Mouse (Mus musculus): ENCODE measurements around the gene Npas1. TPM values are rescaled to one million over a fixed set of nuclear protein-coding genes. Genes with fewer than 3 reads are reported as not detected.

Npas1 gene
- total and polyA plus RNA-seq, 2 experiments from 2014 or later = 9.4 to 9.5 TPM

- peak; percentile 79 for TF ChIP-seq CTCF (IDR thresholded peaks at IDR 0.05)
- DNase-seq (ENCODE audit: low spot score) (peak; percentile 44), ATAC-seq (ENCODE audit: low FRiP score) (no peak; the same call in 1 of the 2 replicates)
- Histone ChIP-seq H3K27ac (ENCODE audit: low read depth, low read length) (no peak overlapping the region), H3K27me3 (ENCODE audit: insufficient read depth, low read length) (no peaks in the 10 kb centered on the region), H3K4me3 (ENCODE audit: low read depth, low read length) (no peak overlapping the region), H3K4me1 (ENCODE audit: insufficient read depth, low read length) (no peaks in the 10 kb centered on the region), H3K36me3 (ENCODE audit: insufficient read depth, low read length) (peaks cover 29% of the 10 kb centered on the region), H3K9ac (replicated peaks; ENCODE audit: low read length, poor library complexity, severe bottlenecking) (no peak overlapping the region), H3K9me3 (ENCODE audit: low read length) (no peaks in the 10 kb centered on the region), H3K4me2 (ENCODE audit: low read depth, low read length, poor library complexity, severe bottlenecking) (no peak overlapping the region)
- 37% methylated on average over 2 of the region's 2 CpGs for WGBS
Observed at GRCm38 (mm10) chr7:16493361-16493760, 15.8 kb upstream of the Npas1 start.

DNA sequence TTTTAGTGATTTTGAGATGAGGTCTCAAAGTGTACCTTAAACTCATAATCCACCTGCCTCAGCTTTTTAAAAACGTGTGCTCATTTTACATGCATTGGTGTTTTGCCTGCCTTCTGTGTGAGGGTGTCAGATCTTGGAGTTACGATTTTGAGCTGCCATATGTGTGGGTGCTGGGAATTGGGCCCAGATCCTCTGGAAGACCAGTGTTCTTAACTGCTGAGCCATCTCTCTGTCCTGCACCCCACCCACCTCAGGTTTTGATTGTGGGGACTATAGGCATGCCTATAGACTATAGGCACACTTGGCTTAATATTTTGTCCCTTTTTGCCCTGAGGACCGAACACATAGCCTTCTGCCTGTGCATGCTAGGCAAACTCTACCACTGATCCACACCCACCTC is 14.7 kb upstream of the Npas1 start:
- 0 out of 2 replicates have a peak, but pooled peaks have one; percentile 19 for ATAC-seq (ENCODE audit: low FRiP score)

GRCm38 (mm10) chr7:16491759-16492158 is 14.2 kb upstream of the Npas1 start:
- ATAC-seq (ENCODE audit: low FRiP score) = peak; percentile 24; the same call in 1 of the 2 replicates
- 19% methylated on average over 3 of the region's 3 CpGs for WGBS

More for the DNA sequence above, 14.7 kb upstream of the Npas1 start:
- no peak overlapping the region for H3K9ac ChIP-seq (replicated peaks; ENCODE audit: low read length, poor library complexity, severe bottlenecking)
- no peak for TF ChIP-seq CTCF (IDR thresholded peaks at IDR 0.05)
- H3K9me3 ChIP-seq (ENCODE audit: low read length) = no peaks in the 10 kb centered on the region
- no peak for DNase-seq (ENCODE audit: low spot score)
- no peaks in the 10 kb centered on the region for H3K4me1 ChIP-seq (ENCODE audit: insufficient read depth, low read length)
- WGBS = 65% methylated on average over 3 of the region's 3 CpGs
- H3K36me3 ChIP-seq (ENCODE audit: insufficient read depth, low read length) = peaks cover 17% of the 10 kb centered on the region
- no peaks in the 10 kb centered on the region for H3K27me3 ChIP-seq (ENCODE audit: insufficient read depth, low read length)
- no peak overlapping the region for H3K4me2 ChIP-seq (ENCODE audit: low read depth, low read length, poor library complexity, severe bottlenecking)
- no peak overlapping the region for H3K27ac ChIP-seq (ENCODE audit: low read depth, low read length)
- no peak overlapping the region for H3K4me3 ChIP-seq (ENCODE audit: low read depth, low read length)

DNA sequence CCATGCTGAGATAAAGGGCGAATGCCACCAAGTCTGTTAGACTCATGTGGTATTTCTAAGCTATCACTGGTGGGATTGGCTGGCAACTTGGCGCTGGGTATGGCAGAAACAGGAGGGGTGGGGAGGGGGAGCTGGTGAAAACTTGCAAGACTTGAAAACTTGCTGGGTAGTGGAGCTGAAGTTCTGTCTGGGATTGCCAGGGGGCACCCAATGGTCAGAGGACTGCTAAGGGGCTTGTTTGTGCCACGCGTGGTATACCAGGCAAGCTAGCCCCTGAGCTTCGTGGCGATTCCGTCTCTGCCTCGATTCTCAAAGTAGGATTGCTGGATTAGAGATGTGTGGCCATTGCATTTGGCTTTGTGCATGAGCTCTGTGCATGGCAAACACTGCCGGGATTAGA is 12.4 kb upstream of the Npas1 start:
- DNase-seq (ENCODE audit: low spot score) = no peak
- Histone ChIP-seq H3K36me3 (ENCODE audit: insufficient read depth, low read length) (no peaks in the 10 kb centered on the region), H3K27ac (ENCODE audit: low read depth, low read length) (no peak overlapping the region), H3K9ac (replicated peaks; ENCODE audit: low read length, poor library complexity, severe bottlenecking) (no peak overlapping the region), H3K27me3 (ENCODE audit: insufficient read depth, low read length) (no peaks in the 10 kb centered on the region), H3K4me3 (ENCODE audit: low read depth, low read length) (no peak overlapping the region), H3K9me3 (ENCODE audit: low read length) (no peaks in the 10 kb centered on the region), H3K4me2 (ENCODE audit: low read depth, low read length, poor library complexity, severe bottlenecking) (no peak overlapping the region), H3K4me1 (ENCODE audit: insufficient read depth, low read length) (no peaks in the 10 kb centered on the region)
- 82% methylated on average over 9 of the region's 9 CpGs for WGBS
- ATAC-seq (ENCODE audit: low FRiP score) = no peak
- no peak for TF ChIP-seq CTCF (IDR thresholded peaks at IDR 0.05)

More at GRCm38 (mm10) chr7:16491759-16492158, 14.2 kb upstream of the Npas1 start:
- Histone ChIP-seq H3K27ac (ENCODE audit: low read depth, low read length) (no peak overlapping the region), H3K4me3 (ENCODE audit: low read depth, low read length) (no peak overlapping the region), H3K9me3 (ENCODE audit: low read length) (no peaks in the 10 kb centered on the region), H3K27me3 (ENCODE audit: insufficient read depth, low read length) (no peaks in the 10 kb centered on the region), H3K36me3 (ENCODE audit: insufficient read depth, low read length) (peaks cover 14% of the 10 kb centered on the region), H3K9ac (replicated peaks; ENCODE audit: low read length, poor library complexity, severe bottlenecking) (no peak overlapping the region), H3K4me1 (ENCODE audit: insufficient read depth, low read length) (no peaks in the 10 kb centered on the region), H3K4me2 (ENCODE audit: low read depth, low read length, poor library complexity, severe bottlenecking) (no peak overlapping the region)
- TF ChIP-seq CTCF (IDR thresholded peaks at IDR 0.05) = peak; percentile 96
- peak; percentile 63 for DNase-seq (ENCODE audit: low spot score)

DNA sequence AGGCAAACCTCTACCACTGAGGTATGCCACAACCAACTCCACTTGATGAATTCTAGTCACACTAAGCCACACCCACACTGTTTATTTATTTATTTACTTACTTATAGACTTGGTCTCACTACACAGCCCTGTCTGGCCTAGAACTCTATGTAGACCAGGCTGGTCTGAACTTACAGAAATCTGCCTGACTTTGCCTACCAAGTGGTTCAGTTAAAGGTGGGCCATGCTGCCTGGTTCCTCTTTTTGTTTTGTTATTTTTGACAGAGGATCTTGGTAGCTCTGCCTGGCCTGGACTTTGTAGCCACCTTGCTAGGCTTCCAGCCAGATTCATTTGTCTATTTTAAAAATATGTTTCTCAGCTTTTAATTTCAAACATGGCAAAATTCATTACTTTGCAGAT is 11.3 kb upstream of the Npas1 start:
- no peak for DNase-seq (ENCODE audit: low spot score)
- no peak for TF ChIP-seq CTCF (IDR thresholded peaks at IDR 0.05)
- no peak overlapping the region for H3K9ac ChIP-seq (replicated peaks; ENCODE audit: low read length, poor library complexity, severe bottlenecking)
- no peaks in the 10 kb centered on the region for H3K4me1 ChIP-seq (ENCODE audit: insufficient read depth, low read length)
- no peaks in the 10 kb centered on the region for H3K27me3 ChIP-seq (ENCODE audit: insufficient read depth, low read length)
- no peaks in the 10 kb centered on the region for H3K9me3 ChIP-seq (ENCODE audit: low read length)
- no peak for ATAC-seq (ENCODE audit: low FRiP score)
- no peaks in the 10 kb centered on the region for H3K36me3 ChIP-seq (ENCODE audit: insufficient read depth, low read length)
- no peak overlapping the region for H3K4me3 ChIP-seq (ENCODE audit: low read depth, low read length)
- no peak overlapping the region for H3K4me2 ChIP-seq (ENCODE audit: low read depth, low read length, poor library complexity, severe bottlenecking)
- H3K27ac ChIP-seq (ENCODE audit: low read depth, low read length) = no peak overlapping the region

DNA sequence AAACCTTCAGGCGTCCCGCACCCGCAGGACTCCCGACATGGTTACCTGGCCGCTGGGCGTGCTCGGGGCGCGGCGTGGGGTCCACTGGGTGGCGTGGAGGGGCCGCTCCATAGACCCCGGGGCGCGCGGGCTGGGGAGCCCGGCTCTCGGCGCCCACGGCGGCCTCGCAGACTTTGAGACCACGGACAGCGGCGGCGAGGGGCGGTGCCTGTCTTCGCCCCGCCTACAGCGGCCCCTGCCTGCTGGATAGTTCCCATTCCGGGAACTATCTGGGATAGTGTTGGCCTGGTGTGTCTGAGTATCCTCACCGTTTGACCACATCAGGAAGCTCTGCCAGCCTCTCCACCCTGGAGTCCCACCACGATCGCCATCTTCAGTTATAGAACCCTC is 933 bp downstream of the Npas1 start:
- Histone ChIP-seq H3K4me3 (ENCODE audit: low read depth, low read length) (peak overlapping the region; percentile 36), H3K4me1 (ENCODE audit: insufficient read depth, low read length) (0 out of 2 replicates have a peak, but pooled peaks cover 11% of the 10 kb centered on the region), H3K36me3 (ENCODE audit: insufficient read depth, low read length) (no peaks in the 10 kb centered on the region), H3K27me3 (ENCODE audit: insufficient read depth, low read length) (peaks cover 51% of the 10 kb centered on the region), H3K27ac (ENCODE audit: low read depth, low read length) (no peak overlapping the region), H3K9ac (replicated peaks; ENCODE audit: low read length, poor library complexity, severe bottlenecking) (peak overlapping the region; percentile 44; the same call in 1 of the 2 replicates), H3K4me2 (ENCODE audit: low read depth, low read length, poor library complexity, severe bottlenecking) (peak overlapping the region; percentile 68), H3K9me3 (ENCODE audit: low read length) (no peaks in the 10 kb centered on the region)
- DNase-seq (ENCODE audit: low spot score) (no peak), ATAC-seq (ENCODE audit: low FRiP score) (0 out of 2 replicates have a peak, but pooled peaks have one; percentile 21)
- 1% methylated on average over 26 of the region's 34 CpGs for WGBS
- no peak for TF ChIP-seq CTCF (IDR thresholded peaks at IDR 0.05)

Data from midbrain, postnatal 0 days (tissue).